Mouse (Mus musculus) lung, embryonic 15.5 days (tissue): ENCODE results near the gene Ptprg. TPM values are rescaled to one million over a fixed set of nuclear protein-coding genes. Genes with fewer than 3 reads are reported as not detected.

Experiments
- ATAC-seq: fragments of 200-750 bp; cut with Nextera tagmentation; 2 replicates; pipeline ENCODE4 v1.8.0; 2017; ENCODE audit warnings: moderate number of reproducible peaks, borderline replicate concordance; ENCODE audit not compliant: low FRiP score, low TSS enrichment; ENCODE audit errors: extremely low read depth
- H3K27ac ChIP-seq: fragments of 300-500 bp; sonication (generic); 2 replicates; pipeline ENCODE4 v1.5.1; 2015; ENCODE audit warnings: moderate library complexity, mild to moderate bottlenecking, inconsistent platforms
- H3K27me3 ChIP-seq: fragments of 300-500 bp; sonication (generic); 2 replicates; pipeline ENCODE4 v1.6.1; 2015; ENCODE audit warnings: inconsistent platforms
- H3K36me3 ChIP-seq: fragments of 300-500 bp; sonication (generic); 2 replicates; pipeline ENCODE4 v1.6.1; 2015; ENCODE audit warnings: inconsistent platforms
- H3K4me1 ChIP-seq: fragments of 300-500 bp; sonication (generic); 2 replicates; pipeline ENCODE4 v1.6.1; 2015; ENCODE audit warnings: inconsistent platforms
- H3K4me2 ChIP-seq: fragments of 300-500 bp; sonication (generic); 2 replicates; pipeline ENCODE4 v1.6.1; 2015; ENCODE audit warnings: inconsistent platforms, mild to moderate bottlenecking, moderate library complexity
- H3K4me3 ChIP-seq: fragments of 300-500 bp; sonication (generic); 2 replicates; pipeline ENCODE4 v1.5.1; 2015; ENCODE audit warnings: mild to moderate bottlenecking, inconsistent platforms
- H3K9ac ChIP-seq: fragments of 300-500 bp; sonication (generic); 2 replicates; pipeline ENCODE4 v1.6.1; 2015; ENCODE audit warnings: inconsistent platforms
- H3K9me3 ChIP-seq: fragments of 300-500 bp; sonication (generic); 2 replicates; pipeline ENCODE4 v1.6.1; 2016; ENCODE audit warnings: inconsistent platforms
- WGBS: fragments of 180-500 bp; shearing (Covaris S2); methylation state at CpG from one replicate; pipeline ENCODE4 v1.1.7; 2015; 5-methylcytosine and 5-hydroxymethylcytosine counted together
- polyA plus RNA-seq: library from polyadenylated mRNA; unstranded; fragments of >200 nt; fragmentation: Nextera tagmentation; extraction: Ambion mirVana; gene quantifications from 2 replicates; pipeline ENCODE4 v1.2.1, GENCODE M21; 2015

The Ptprg gene
- polyA plus RNA-seq, 1 experiment from 2014 or later, result 29.9 TPM

- H3K4me2 ChIP-seq, result no peak overlapping the region
- no peak overlapping the region for H3K27ac ChIP-seq
- H3K9ac ChIP-seq, result no peak overlapping the region
- ATAC-seq, result no peak
- no peaks in the 10 kb centered on the region for H3K27me3 ChIP-seq
- H3K4me1 ChIP-seq, result no peaks in the 10 kb centered on the region
- WGBS, result 85% methylated on average over 5 of the region's 5 CpGs
- no peaks in the 10 kb centered on the region for H3K9me3 ChIP-seq
- H3K36me3 ChIP-seq, result no peaks in the 10 kb centered on the region
- no peak overlapping the region for H3K4me3 ChIP-seq
Observed at GRCm38 (mm10) chr14:11917225-11917624, 363.9 kb downstream of the Ptprg start.

GRCm38 (mm10) chr14:11928545-11928944 lies 375.2 kb downstream of the Ptprg start:
- H3K9ac ChIP-seq, result no peak overlapping the region
- no peaks in the 10 kb centered on the region for H3K36me3 ChIP-seq
- no peaks in the 10 kb centered on the region for H3K27me3 ChIP-seq
- peak; percentile 27; the same call in 1 of the 2 replicates for ATAC-seq
- no peaks in the 10 kb centered on the region for H3K9me3 ChIP-seq
- no peak overlapping the region for H3K4me2 ChIP-seq
- no peaks in the 10 kb centered on the region for H3K4me1 ChIP-seq
- 58% methylated on average over 2 of the region's 2 CpGs for WGBS
- no peak overlapping the region for H3K4me3 ChIP-seq
- no peak overlapping the region for H3K27ac ChIP-seq

- H3K4me2 ChIP-seq, result no peak overlapping the region
- WGBS, result 69% methylated on average over 3 of the region's 3 CpGs
- H3K9me3 ChIP-seq, result no peaks in the 10 kb centered on the region
- no peak overlapping the region for H3K27ac ChIP-seq
- H3K9ac ChIP-seq, result no peak overlapping the region
- no peaks in the 10 kb centered on the region for H3K27me3 ChIP-seq
- no peak overlapping the region for H3K4me3 ChIP-seq
- no peaks in the 10 kb centered on the region for H3K4me1 ChIP-seq
- no peak for ATAC-seq
- no peaks in the 10 kb centered on the region for H3K36me3 ChIP-seq
Observed at GRCm38 (mm10) chr14:11932517-11932916, 379.2 kb downstream of the Ptprg start.

GRCm38 (mm10) chr14:11934556-11934955 lies 381.2 kb downstream of the Ptprg start:
- no peak overlapping the region for H3K4me3 ChIP-seq
- WGBS, result 80% methylated on average over 2 of the region's 2 CpGs
- no peaks in the 10 kb centered on the region for H3K27me3 ChIP-seq
- no peak for ATAC-seq
- no peaks in the 10 kb centered on the region for H3K9me3 ChIP-seq
- H3K27ac ChIP-seq, result no peak overlapping the region
- H3K4me2 ChIP-seq, result no peak overlapping the region
- no peaks in the 10 kb centered on the region for H3K36me3 ChIP-seq
- no peak overlapping the region for H3K9ac ChIP-seq
- H3K4me1 ChIP-seq, result no peaks in the 10 kb centered on the region

- no peaks in the 10 kb centered on the region for H3K9me3 ChIP-seq
- WGBS, result 19% methylated on average over 1 of the region's 1 CpGs
- no peak overlapping the region for H3K4me3 ChIP-seq
Observed at GRCm38 (mm10) chr14:11935281-11935680, 381.9 kb downstream of the Ptprg start.

GRCm38 (mm10) chr14:11935698-11936097 lies 382.4 kb downstream of the Ptprg start:
- Histone ChIP-seq H3K4me3 (no peak overlapping the region), H3K27me3 (no peaks in the 10 kb centered on the region), H3K4me1 (no peaks in the 10 kb centered on the region), H3K9ac (no peak overlapping the region), H3K27ac (no peak overlapping the region), H3K4me2 (no peak overlapping the region), H3K9me3 (no peaks in the 10 kb centered on the region), H3K36me3 (no peaks in the 10 kb centered on the region)
- WGBS, result 82% methylated on average over 7 of the region's 7 CpGs
- ATAC-seq, result no peak

More at GRCm38 (mm10) chr14:11935281-11935680, 381.9 kb downstream of the Ptprg start:
- no peak overlapping the region for H3K27ac ChIP-seq
- no peaks in the 10 kb centered on the region for H3K27me3 ChIP-seq
- no peak for ATAC-seq
- no peaks in the 10 kb centered on the region for H3K4me1 ChIP-seq
- H3K9ac ChIP-seq, result no peak overlapping the region
- no peak overlapping the region for H3K4me2 ChIP-seq
- no peaks in the 10 kb centered on the region for H3K36me3 ChIP-seq

GRCm38 (mm10) chr14:11938912-11939311 lies 385.6 kb downstream of the Ptprg start:
- Histone ChIP-seq H3K4me2 (no peak overlapping the region), H3K9ac (no peak overlapping the region), H3K36me3 (no peaks in the 10 kb centered on the region), H3K27ac (no peak overlapping the region), H3K4me3 (no peak overlapping the region), H3K4me1 (no peaks in the 10 kb centered on the region), H3K27me3 (no peaks in the 10 kb centered on the region), H3K9me3 (no peaks in the 10 kb centered on the region)
- 77% methylated on average over 4 of the region's 4 CpGs for WGBS
- ATAC-seq, result no peak

GRCm38 (mm10) chr14:11941989-11942514 lies 388.7 kb downstream of the Ptprg start:
- no peak overlapping the region for H3K4me3 ChIP-seq
- no peaks in the 10 kb centered on the region for H3K4me1 ChIP-seq
- H3K36me3 ChIP-seq, result no peaks in the 10 kb centered on the region
- no peak overlapping the region for H3K4me2 ChIP-seq
- H3K27me3 ChIP-seq, result no peaks in the 10 kb centered on the region
- no peaks in the 10 kb centered on the region for H3K9me3 ChIP-seq
- WGBS, result 70% methylated on average over 5 of the region's 5 CpGs
- H3K27ac ChIP-seq, result no peak overlapping the region
- H3K9ac ChIP-seq, result no peak overlapping the region
- ATAC-seq, result no peak

- Histone ChIP-seq H3K4me2 (no peak overlapping the region), H3K9me3 (no peaks in the 10 kb centered on the region), H3K4me3 (no peak overlapping the region), H3K27ac (no peak overlapping the region), H3K9ac (no peak overlapping the region), H3K27me3 (no peaks in the 10 kb centered on the region), H3K4me1 (no peaks in the 10 kb centered on the region), H3K36me3 (0 out of 2 replicates have a peak, but pooled peaks cover 4% of the 10 kb centered on the region)
- whole genome bisulfite sequencing, result 91% methylated on average over 6 of the region's 6 CpGs
- ATAC-seq, result no peak
Observed at GRCm38 (mm10) chr14:11950379-11950778, 397.0 kb downstream of the Ptprg start.

GRCm38 (mm10) chr14:11955020-11955882 lies 401.9 kb downstream of the Ptprg start:
- Histone ChIP-seq H3K4me2 (no peak overlapping the region), H3K4me1 (no peaks in the 10 kb centered on the region), H3K9ac (no peak overlapping the region), H3K27ac (no peak overlapping the region), H3K9me3 (no peaks in the 10 kb centered on the region), H3K36me3 (0 out of 2 replicates have a peak, but pooled peaks cover 4% of the 10 kb centered on the region), H3K27me3 (no peaks in the 10 kb centered on the region), H3K4me3 (no peak overlapping the region)
- ATAC-seq, result no peak
- WGBS, result 80% methylated on average over 6 of the region's 6 CpGs

- H3K9ac ChIP-seq, result no peak overlapping the region
- H3K4me1 ChIP-seq, result no peaks in the 10 kb centered on the region
- no peak overlapping the region for H3K27ac ChIP-seq
- H3K4me2 ChIP-seq, result no peak overlapping the region
- no peak for ATAC-seq
- no peaks in the 10 kb centered on the region for H3K36me3 ChIP-seq
- no peaks in the 10 kb centered on the region for H3K9me3 ChIP-seq
- H3K27me3 ChIP-seq, result no peaks in the 10 kb centered on the region
- 82% methylated on average over 15 of the region's 15 CpGs for WGBS
- no peak overlapping the region for H3K4me3 ChIP-seq
Observed at GRCm38 (mm10) chr14:11960269-11961121, 407.2 kb downstream of the Ptprg start.

GRCm38 (mm10) chr14:11962101-11962500 lies 408.8 kb downstream of the Ptprg start:
- no peaks in the 10 kb centered on the region for H3K36me3 ChIP-seq
- H3K9me3 ChIP-seq, result no peaks in the 10 kb centered on the region
- 81% methylated on average over 5 of the region's 5 CpGs for WGBS
- ATAC-seq, result no peak
- no peaks in the 10 kb centered on the region for H3K4me1 ChIP-seq
- H3K4me3 ChIP-seq, result no peak overlapping the region
- H3K4me2 ChIP-seq, result no peak overlapping the region
- no peak overlapping the region for H3K27ac ChIP-seq
- no peaks in the 10 kb centered on the region for H3K27me3 ChIP-seq
- no peak overlapping the region for H3K9ac ChIP-seq
